Mouse (Mus musculus) olfactory bulb, adult 2 months (tissue): ENCODE data around the gene Fam177a. TPM values are rescaled to one million over a fixed set of nuclear protein-coding genes. Genes with fewer than 3 reads are reported as not detected.
"Not testable (repeated sequence)": the region's sequence is repeated elsewhere in the genome, so short reads cannot be mapped to it uniquely, and the experiment has no call there.

Source experiments
- H3K27ac ChIP-seq: fragments of 200-500 bp; 2 replicates; pipeline ENCODE4 v1.5.1; 2012; ENCODE audit warnings: low read depth, low read length; ENCODE audit not compliant: insufficient read depth
- H3K4me1 ChIP-seq: fragments of 200-500 bp; 2 replicates; pipeline ENCODE4 v1.6.1; 2012; ENCODE audit warnings: low read length; ENCODE audit not compliant: control insufficient read depth, insufficient read depth
- H3K4me3 ChIP-seq: fragments of 200-500 bp; 2 replicates; pipeline ENCODE4 v1.5.1; 2012; ENCODE audit warnings: mild to moderate bottlenecking, low read depth, low read length, moderate library complexity; ENCODE audit not compliant: insufficient read depth
- WGBS: fragments of 180-500 bp; shearing (Covaris S2); methylation state at CpG from one replicate; pipeline ENCODE4 v1.1.7; 2018; 5-methylcytosine and 5-hydroxymethylcytosine counted together
- polyA plus RNA-seq: library from polyadenylated mRNA; stranded (reverse); fragments of >200 nt; gene quantifications from 2 replicates; pipeline ENCODE4 v1.2.4, GENCODE M21; 2012; ENCODE audit warnings: low replicate concordance; ENCODE audit not compliant: missing spikeins, insufficient read depth, insufficient read length

Gene Fam177a
- polyA plus RNA-seq, 1 experiment = not detected

DNA sequence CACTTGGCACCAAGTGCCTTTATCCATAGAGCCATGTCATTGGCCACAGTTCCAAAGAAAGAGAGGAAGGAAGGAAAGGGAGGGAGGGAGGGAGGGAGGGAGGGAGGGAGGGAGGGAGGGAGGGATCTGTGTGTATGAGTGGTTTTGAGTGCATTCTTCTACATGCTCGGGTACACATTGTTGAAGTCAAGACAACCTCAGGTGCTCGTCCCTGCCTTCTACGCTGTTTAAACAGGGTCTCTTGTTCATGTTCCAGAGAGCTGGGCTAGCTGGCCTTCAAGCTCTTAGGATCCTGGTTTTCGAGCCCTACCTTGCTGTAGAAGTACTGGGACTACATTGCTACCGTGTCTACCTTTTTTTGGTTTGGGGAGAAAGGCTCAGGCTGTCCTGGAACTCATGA is 64.9 kb downstream of the Fam177a start:
- not testable (repeated sequence) for H3K4me3 ChIP-seq, H3K27ac ChIP-seq, H3K4me1 ChIP-seq
- WGBS = no CpG with 5 or more reads among the region's 5 CpGs

Other genes starting within 250 kb of the Fam177a start
- not detected in 2 replicates for gene Gm20403, start 137.9 kb upstream of the Fam177a start, polyA plus RNA-seq
- not detected in 2 replicates for gene Baz1a, start 110.1 kb upstream of the Fam177a start, polyA plus RNA-seq
- not detected in 2 replicates for gene 2700097O09Rik, start 44.4 kb upstream of the Fam177a start, polyA plus RNA-seq
- 183 TPM in 1 of 2 replicates, not detected in the other for gene Srp54a, start 44.2 kb upstream of the Fam177a start, polyA plus RNA-seq
- gene Srp54b, start 30.6 kb downstream of the Fam177a start, polyA plus RNA-seq = not detected in 2 replicates
- not detected in 2 replicates for gene 1700047I17Rik2, start 75.1 kb downstream of the Fam177a start, polyA plus RNA-seq
- not detected in 2 replicates for gene Srp54c, start 105.7 kb downstream of the Fam177a start, polyA plus RNA-seq
- not detected in 2 replicates for gene 1110008L16Rik, start 175.1 kb downstream of the Fam177a start, polyA plus RNA-seq
- not detected in 2 replicates for gene Ppp2r3c, start 178.5 kb downstream of the Fam177a start, polyA plus RNA-seq